Mouse (Mus musculus): ENCODE measurements around the gene Nr1d1. TPM values are rescaled to one million over a fixed set of nuclear protein-coding genes. Genes with fewer than 3 reads are reported as not detected.
A peak's percentile ranks its signal among the peaks of the same experiment; 100 is the strongest.

Gene Nr1d1
- total RNA-seq, 2 experiments from 2014 or later, result 91.9 to 153 TPM

DNA sequence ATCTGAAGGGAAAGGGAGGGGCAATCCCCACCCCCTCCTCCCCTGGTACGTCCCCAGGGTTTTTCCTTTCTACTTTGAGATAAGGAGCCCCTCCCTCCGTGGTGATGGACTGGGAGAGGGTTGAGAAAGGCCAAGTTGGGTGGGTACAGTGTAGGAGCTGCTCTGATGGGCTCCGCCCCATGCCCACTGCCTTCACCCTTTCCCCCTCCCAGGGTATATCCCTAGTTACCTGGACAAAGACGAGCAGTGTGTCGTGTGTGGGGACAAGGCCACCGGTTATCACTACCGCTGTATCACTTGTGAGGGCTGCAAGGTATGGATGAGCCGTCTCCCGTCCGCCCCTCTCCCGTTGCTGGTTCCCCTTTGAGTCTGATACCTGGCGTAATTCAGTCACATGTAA lies 18.4 kb downstream of the Nr1d1 start:
- Histone ChIP-seq H3K4me3 (no peak overlapping the region), H3K27ac (no peak overlapping the region)
- DNase-seq (ENCODE audit: extremely low spot score in 1 of 2, low spot score in 2 of 2), result no peak
- no peak for TF ChIP-seq CTCF (IDR thresholded peaks at IDR 0.05)
- intact Hi-C loops (cut with DNase I), result no loop called here

GRCm38 (mm10) chr11:98755726-98756380 lies 19.3 kb downstream of the Nr1d1 start:
- TF ChIP-seq CTCF (IDR thresholded peaks at IDR 0.05), result no peak
- H3K27ac ChIP-seq, result peak overlapping the region; percentile 9; the same call in 1 of the 2 replicates
- no peak overlapping the region for H3K4me3 ChIP-seq
- intact Hi-C loops (cut with DNase I), result loop anchor here (2.0 kb wide), 1 partner anchor 15 kb away; the partner anchor contains the start of gene Thra
- no peak for DNase-seq (ENCODE audit: extremely low spot score in 1 of 2, low spot score in 2 of 2)

GRCm38 (mm10) chr11:98754621-98755181 lies 20.4 kb downstream of the Nr1d1 start:
- intact Hi-C loops (cut with DNase I), result loop anchor here (2.0 to 5.0 kb wide), 2 partner anchors 14 to 37 kb away; partner anchors contain the start of gene Thra
- peak overlapping the region; percentile 88 for H3K27ac ChIP-seq
- H3K4me3 ChIP-seq, result no peak overlapping the region
- peak; percentile 88 for TF ChIP-seq CTCF (IDR thresholded peaks at IDR 0.05)
- DNase-seq (ENCODE audit: extremely low spot score in 1 of 2, low spot score in 2 of 2), result peak; percentile 64 to 75

GRCm38 (mm10) chr11:98754151-98754620 lies 20.9 kb downstream of the Nr1d1 start:
- H3K27ac ChIP-seq, result peak overlapping the region; percentile 88

GRCm38 (mm10) chr11:98753264-98753663 lies 21.9 kb downstream of the Nr1d1 start:
- intact Hi-C loops (cut with DNase I), result loop anchor here (5.0 kb wide), 1 partner anchor 36 kb away; no protein-coding TSS in a partner anchor
- DNase-seq (ENCODE audit: extremely low spot score in 1 of 2, low spot score in 2 of 2), result no peak
- Histone ChIP-seq H3K4me3 (no peak overlapping the region), H3K27ac (peak overlapping the region; percentile 88)
- TF ChIP-seq CTCF (IDR thresholded peaks at IDR 0.05), result no peak

More at GRCm38 (mm10) chr11:98754151-98754620, 20.9 kb downstream of the Nr1d1 start:
- intact Hi-C loops (cut with DNase I), result loop anchor here (2.0 to 5.0 kb wide), 2 partner anchors 13 to 37 kb away; partner anchors contain the start of gene Thra
- peak; percentile 31 to 39 for DNase-seq (ENCODE audit: extremely low spot score in 1 of 2, low spot score in 2 of 2)
- no peak overlapping the region for H3K4me3 ChIP-seq
- no peak for TF ChIP-seq CTCF (IDR thresholded peaks at IDR 0.05)

- intact Hi-C loops (cut with DNase I), result loop anchor here (5.0 kb wide), 1 partner anchor 35 kb away; no protein-coding TSS in a partner anchor
- Histone ChIP-seq H3K4me3 (no peak overlapping the region), H3K27ac (peak overlapping the region; percentile 88)
- no peak for TF ChIP-seq CTCF (IDR thresholded peaks at IDR 0.05)
- no peak for DNase-seq (ENCODE audit: extremely low spot score in 1 of 2, low spot score in 2 of 2)
Observed at GRCm38 (mm10) chr11:98752562-98753140, 22.5 kb downstream of the Nr1d1 start.

DNA sequence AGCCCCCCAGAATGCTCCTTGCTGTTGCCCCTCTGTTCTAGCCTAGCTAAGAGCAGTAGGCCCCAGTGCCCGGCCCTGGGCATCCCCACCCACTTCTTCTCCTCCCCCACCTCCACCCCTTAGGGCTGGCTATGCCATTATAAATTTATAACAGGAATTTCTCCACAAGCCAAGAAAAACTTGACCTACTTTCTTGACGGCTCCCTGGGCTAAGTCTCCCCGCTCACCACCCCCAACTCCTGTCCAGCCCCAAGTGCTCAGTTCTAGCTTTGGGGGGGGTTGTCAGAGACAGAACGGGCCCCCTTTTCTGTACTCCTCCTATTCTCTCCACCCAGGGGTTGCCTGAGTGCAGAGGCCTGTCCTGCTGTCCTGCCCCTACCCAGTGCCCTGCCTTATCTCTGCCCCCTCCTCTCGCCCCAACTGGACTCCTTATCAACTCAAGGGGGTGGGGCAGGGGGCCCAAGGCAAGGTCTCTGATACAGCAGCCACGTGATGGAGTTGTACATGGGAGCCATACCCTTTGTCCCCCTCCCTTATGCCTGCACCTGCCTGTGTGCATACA lies 23.8 kb downstream of the Nr1d1 start:
- TF ChIP-seq CTCF (IDR thresholded peaks at IDR 0.05), result no peak
- DNase-seq (ENCODE audit: extremely low spot score in 1 of 2, low spot score in 2 of 2), result peak in 1 of 2 experiments; percentile 12
- Histone ChIP-seq H3K27ac (peak overlapping the region; percentile 88), H3K4me3 (peak overlapping the region; percentile 32)
- intact Hi-C loops (cut with DNase I), result loop anchor here (5.0 kb wide), 1 partner anchor 34 kb away; no protein-coding TSS in a partner anchor

- DNase-seq (ENCODE audit: extremely low spot score in 1 of 2, low spot score in 2 of 2), result peak; percentile 77 to 84
- peak overlapping the region; percentile 88 for H3K27ac ChIP-seq
- TF ChIP-seq CTCF (IDR thresholded peaks at IDR 0.05), result no peak
- intact Hi-C loops (cut with DNase I), result loop anchor here (5.0 kb wide), 1 partner anchor 33 kb away; no protein-coding TSS in a partner anchor
- peak overlapping the region; percentile 32 for H3K4me3 ChIP-seq
Observed at GRCm38 (mm10) chr11:98750351-98751201, 24.6 kb downstream of the Nr1d1 start.

GRCm38 (mm10) chr11:98749716-98750115 lies 25.4 kb downstream of the Nr1d1 start:
- peak overlapping the region; percentile 32; the same call in 1 of the 2 replicates for H3K4me3 ChIP-seq
- no peak for TF ChIP-seq CTCF (IDR thresholded peaks at IDR 0.05)
- peak overlapping the region; percentile 88 for H3K27ac ChIP-seq
- peak; percentile 30 to 40 for DNase-seq (ENCODE audit: extremely low spot score in 1 of 2, low spot score in 2 of 2)
- intact Hi-C loops (cut with DNase I), result loop anchor here (5.0 kb wide), 1 partner anchor 32 kb away; no protein-coding TSS in a partner anchor

GRCm38 (mm10) chr11:98748506-98749416 lies 26.4 kb downstream of the Nr1d1 start:
- peak overlapping the region; percentile 88 for H3K27ac ChIP-seq
- peak; percentile 8; the same call in 1 of the 2 replicates for TF ChIP-seq CTCF (IDR thresholded peaks at IDR 0.05)
- intact Hi-C loops (cut with DNase I), result no loop called here
- H3K4me3 ChIP-seq, result peak overlapping the region; percentile 32
- DNase-seq (ENCODE audit: extremely low spot score in 1 of 2, low spot score in 2 of 2), result peak in 1 of 2 experiments; percentile 25

Measured in left cerebral cortex, adult 2 months (tissue).